Mouse (Mus musculus) cerebellum, adult 2 months (tissue): ENCODE data around the gene Gzf1.

ENCODE experiments used
- CTCF ChIP-seq: fragments of 200-500 bp; IDR thresholded peaks from 2 replicates; pipeline ENCODE4 v1.5.1; 2011; ENCODE audit warnings: low read depth, mild to moderate bottlenecking, control low read depth, low read length, moderate library complexity, borderline replicate concordance; ENCODE audit not compliant: insufficient read depth
- POLR2A ChIP-seq: fragments of 200-500 bp; IDR thresholded peaks from 2 replicates; pipeline ENCODE4 v1.6.1; 2011; ENCODE audit warnings: low read length, control low read depth, borderline replicate concordance; ENCODE audit not compliant: insufficient read depth

GRCm38 (mm10) chr2:148712326-148712725, 31.5 kb downstream of the Gzf1 start:
- TF ChIP-seq POLR2A, result no peak
- no peak for TF ChIP-seq CTCF
